Mouse (Mus musculus) intestine, postnatal 0 days (tissue): ENCODE data around the gene Tll1. TPM values are rescaled to one million over a fixed set of nuclear protein-coding genes. Genes with fewer than 3 reads are reported as not detected.
A peak's percentile ranks its signal among the peaks of the same experiment; 100 is the strongest.

Source experiments
- ATAC-seq: fragments of 200-750 bp; cut with Nextera tagmentation; 2 replicates; pipeline ENCODE4 v1.8.0; 2017; ENCODE audit warnings: mild to moderate bottlenecking, moderate TSS enrichment, moderate library complexity
- H3K27ac ChIP-seq: fragments of 300-500 bp; sonication (generic); 2 replicates; pipeline ENCODE4 v1.5.1; 2014; ENCODE audit warnings: mild to moderate bottlenecking, low read depth, low read length, moderate library complexity
- H3K27me3 ChIP-seq: fragments of 300-500 bp; sonication (generic); replicated peaks from 2 replicates; pipeline ENCODE4 v1.6.1; 2014; ENCODE audit warnings: low read length, mixed read lengths; ENCODE audit not compliant: control insufficient read depth, insufficient read depth
- H3K36me3 ChIP-seq: fragments of 300-500 bp; sonication (generic); 2 replicates; pipeline ENCODE4 v1.6.1; 2014; ENCODE audit warnings: mild to moderate bottlenecking, moderate library complexity; ENCODE audit not compliant: control insufficient read depth, insufficient read depth
- H3K4me1 ChIP-seq: fragments of 300-500 bp; sonication (generic); replicated peaks from 2 replicates; pipeline ENCODE4 v1.6.1; 2014; ENCODE audit warnings: antibody characterized with exemption, low read length, mixed read lengths; ENCODE audit not compliant: control insufficient read depth, insufficient read depth
- H3K4me2 ChIP-seq: fragments of 300-500 bp; sonication (generic); replicated peaks from 2 replicates; pipeline ENCODE4 v1.6.1; 2014; ENCODE audit warnings: low read depth, mild to moderate bottlenecking, moderate library complexity
- H3K4me3 ChIP-seq: fragments of 300-500 bp; sonication (generic); 2 replicates; pipeline ENCODE4 v1.5.1; 2014; ENCODE audit warnings: low read depth, low read length
- H3K9ac ChIP-seq: fragments of 300-500 bp; sonication (generic); 2 replicates; pipeline ENCODE4 v1.6.1; 2014; ENCODE audit warnings: mild to moderate bottlenecking, low read depth, low read length
- H3K9me3 ChIP-seq: fragments of 300-500 bp; sonication (generic); 2 replicates; pipeline ENCODE4 v1.6.1; 2016; ENCODE audit warnings: mixed run types; ENCODE audit not compliant: control insufficient read depth
- CTCF ChIP-seq: sonication (generic); IDR thresholded peaks from 2 replicates; pipeline ENCODE4 v1.5.1; 2016; ENCODE audit warnings: low read depth, mild to moderate bottlenecking, control low read depth, antibody characterized with exemption, moderate library complexity
- WGBS: fragments of 180-500 bp; shearing (Covaris S2); extraction: QIAGEN DNeasy Blood & Tissue Kit; methylation state at CpG from one replicate; pipeline ENCODE4 v1.1.7; 2014; 5-methylcytosine and 5-hydroxymethylcytosine counted together
- polyA plus RNA-seq: library from polyadenylated mRNA; unstranded; fragments of >200 nt; fragmentation: Nextera tagmentation; extraction: Ambion mirVana; gene quantifications from 2 replicates; pipeline ENCODE4 v1.2.1, GENCODE M21; 2015

The Tll1 gene
- 0.93 and 0.98 TPM in 2 replicates for polyA plus RNA-seq

- H3K9ac ChIP-seq = peak within 1 kb of the TSS; percentile 8; the same call in 1 of the 2 replicates
- no peak for ATAC-seq
- no peaks in the 10 kb centered on the region for H3K9me3 ChIP-seq
- TF ChIP-seq CTCF = no peak
- no peaks in the 10 kb centered on the region for H3K36me3 ChIP-seq
- 0% methylated on average over 18 of the region's 18 CpGs for WGBS
- H3K27me3 ChIP-seq = peaks cover 24% of the 10 kb centered on the region; the same call in 1 of the 2 replicates
- peak within 1 kb of the TSS; percentile 55 for H3K4me3 ChIP-seq
- no peak within 1 kb of the TSS for H3K27ac ChIP-seq
- H3K4me2 ChIP-seq = peak within 1 kb of the TSS; percentile 99
- no peaks in the 10 kb centered on the region for H3K4me1 ChIP-seq
Observed at GRCm38 (mm10) chr8:64206024-64206385, at the start of gene Tll1. Gene Tll1, minus strand, starts transcription at chr8:64206271.

GRCm38 (mm10) chr8:64238645-64239044 is 32.6 kb upstream of the Tll1 start:
- no peak for TF ChIP-seq CTCF
- Histone ChIP-seq H3K27ac (no peak overlapping the region), H3K4me1 (no peaks in the 10 kb centered on the region), H3K36me3 (no peaks in the 10 kb centered on the region), H3K27me3 (no peaks in the 10 kb centered on the region), H3K4me2 (no peak overlapping the region), H3K9ac (no peak overlapping the region), H3K4me3 (no peak overlapping the region), H3K9me3 (no peaks in the 10 kb centered on the region)
- 66% methylated on average over 2 of the region's 2 CpGs for WGBS
- ATAC-seq = no peak

GRCm38 (mm10) chr8:64221600-64221999 is 15.5 kb upstream of the Tll1 start:
- no peak overlapping the region for H3K4me3 ChIP-seq
- no peak for ATAC-seq
- H3K27ac ChIP-seq = no peak overlapping the region
- no peak for TF ChIP-seq CTCF
- H3K27me3 ChIP-seq = no peaks in the 10 kb centered on the region
- WGBS = 89% methylated on average over 3 of the region's 3 CpGs
- no peaks in the 10 kb centered on the region for H3K9me3 ChIP-seq
- no peaks in the 10 kb centered on the region for H3K4me1 ChIP-seq
- no peak overlapping the region for H3K4me2 ChIP-seq
- H3K36me3 ChIP-seq = no peaks in the 10 kb centered on the region
- no peak overlapping the region for H3K9ac ChIP-seq

- Histone ChIP-seq H3K36me3 (no peaks in the 10 kb centered on the region), H3K4me2 (no peak overlapping the region), H3K4me1 (no peaks in the 10 kb centered on the region), H3K27ac (no peak overlapping the region), H3K9me3 (no peaks in the 10 kb centered on the region), H3K4me3 (no peak overlapping the region), H3K27me3 (no peaks in the 10 kb centered on the region), H3K9ac (no peak overlapping the region)
- WGBS = 56% methylated on average over 2 of the region's 2 CpGs
- no peak for ATAC-seq
- TF ChIP-seq CTCF = peak; percentile 15; the same call in 1 of the 2 replicates
Observed at GRCm38 (mm10) chr8:64217644-64218043, 11.6 kb upstream of the Tll1 start.

- no peak for ATAC-seq
- no peak overlapping the region for H3K4me3 ChIP-seq
- no peaks in the 10 kb centered on the region for H3K4me1 ChIP-seq
- no peak for TF ChIP-seq CTCF
- H3K27ac ChIP-seq = no peak overlapping the region
- no peaks in the 10 kb centered on the region for H3K9me3 ChIP-seq
- no peaks in the 10 kb centered on the region for H3K27me3 ChIP-seq
- H3K9ac ChIP-seq = no peak overlapping the region
- H3K4me2 ChIP-seq = no peak overlapping the region
- WGBS = 67% methylated on average over 1 of the region's 1 CpGs
- H3K36me3 ChIP-seq = no peaks in the 10 kb centered on the region
Observed at GRCm38 (mm10) chr8:64216252-64216651, 10.2 kb upstream of the Tll1 start.

- H3K4me2 ChIP-seq = no peak overlapping the region
- no peak overlapping the region for H3K27ac ChIP-seq
- H3K4me3 ChIP-seq = no peak overlapping the region
- no peak for TF ChIP-seq CTCF
- H3K9me3 ChIP-seq = no peaks in the 10 kb centered on the region
- 35% methylated on average over 6 of the region's 6 CpGs for WGBS
- no peaks in the 10 kb centered on the region for H3K4me1 ChIP-seq
- no peak overlapping the region for H3K9ac ChIP-seq
- no peaks in the 10 kb centered on the region for H3K27me3 ChIP-seq
- ATAC-seq = no peak
- H3K36me3 ChIP-seq = no peaks in the 10 kb centered on the region
Observed at GRCm38 (mm10) chr8:64215374-64215773, 9.3 kb upstream of the Tll1 start.

GRCm38 (mm10) chr8:64214906-64215305 is 8.8 kb upstream of the Tll1 start:
- H3K4me1 ChIP-seq = no peaks in the 10 kb centered on the region
- no peak overlapping the region for H3K9ac ChIP-seq
- no peaks in the 10 kb centered on the region for H3K9me3 ChIP-seq
- H3K36me3 ChIP-seq = no peaks in the 10 kb centered on the region
- no peaks in the 10 kb centered on the region for H3K27me3 ChIP-seq
- H3K27ac ChIP-seq = no peak overlapping the region
- WGBS = 21% methylated on average over 1 of the region's 1 CpGs
- no peak overlapping the region for H3K4me2 ChIP-seq
- no peak overlapping the region for H3K4me3 ChIP-seq
- no peak for TF ChIP-seq CTCF
- no peak for ATAC-seq
